Comparison of ENCODE assay signal across 8 mouse cellular contexts in the genomic region with DNA sequence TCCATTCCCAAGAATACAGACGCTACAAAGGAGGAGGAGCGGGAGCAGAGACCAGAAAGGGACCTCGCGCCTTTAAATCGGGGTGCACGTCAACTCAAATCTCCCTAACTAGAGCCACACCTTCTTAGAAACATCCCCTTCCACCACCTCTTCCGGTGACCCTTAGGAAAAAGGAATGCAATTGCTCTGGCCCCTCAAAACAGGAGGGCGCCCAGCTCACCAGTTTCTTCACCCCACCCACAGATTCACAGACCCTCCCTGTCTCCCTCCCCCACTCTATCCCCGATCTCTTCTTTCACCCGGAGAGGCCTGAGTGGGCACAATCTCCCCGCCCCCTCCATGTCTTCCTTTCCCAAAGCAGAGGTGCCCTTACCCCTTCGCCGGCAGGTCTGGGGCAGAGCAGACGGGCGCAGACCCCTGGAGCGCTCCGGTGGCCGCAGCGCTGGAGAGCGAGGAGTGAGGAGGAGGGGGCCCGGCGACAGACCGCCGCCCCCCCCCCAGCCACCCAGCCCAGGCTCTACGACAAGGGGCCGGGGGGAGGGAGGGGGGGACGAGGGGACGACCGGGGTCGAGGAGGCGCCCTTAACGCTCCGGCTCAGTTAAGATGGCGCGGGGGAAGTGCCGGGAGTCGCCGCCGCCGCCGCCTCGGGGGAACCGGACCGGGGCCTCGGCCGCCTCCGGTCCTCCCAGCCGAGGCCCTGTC. TPM values are rescaled to one million over a fixed set of nuclear protein-coding genes. Genes with fewer than 3 reads are reported as not detected.
DNase-seq lines count a peak whose midpoint lies in the region; ATAC-seq lines count a peak whose summit lies in the region.

No protein-coding gene starts in this region.

- H3K27ac ChIP-seq in forebrain, embryonic 14.5 days (ENCODE audit: low read depth, low read length), result peak overlapping the region; percentile 97

- H3K9me3 ChIP-seq in forebrain, embryonic 14.5 days (replicated peaks; ENCODE audit: control insufficient read depth, low read length), result no peaks in the 10 kb centered on the region

- ATAC-seq in forebrain, embryonic 14.5 days, result peak; percentile 60

- H3K4me3 ChIP-seq in forebrain, embryonic 14.5 days (ENCODE audit: low read depth, low read length), result peak overlapping the region; percentile 94

- whole genome bisulfite sequencing in forebrain, embryonic 14.5 days, result 2% methylated on average over 32 of the region's 48 CpGs

- H3K27me3 ChIP-seq in forebrain, embryonic 14.5 days (replicated peaks; ENCODE audit: control insufficient read depth, insufficient read depth, low read length), result no peaks in the 10 kb centered on the region

- 0 out of 2 replicates have a peak, but pooled peaks cover 3% of the 10 kb centered on the region for H3K36me3 ChIP-seq in forebrain, embryonic 14.5 days (ENCODE audit: control insufficient read depth, insufficient read depth, low read length)

- DNase-seq in MN1 (ENCODE audit: low spot score), result peak; percentile 34
- DNase-seq in cerebellum, adult 11 months, result peak; percentile 47
- peak; percentile 47 for DNase-seq in forebrain, embryonic 14.5 days (ENCODE audit: low spot score)
- DNase-seq in heart, postnatal 36 days, result peak; percentile 52 to 61
- peak; percentile 45 to 59 for DNase-seq in layer of hippocampus, postnatal 10 days (ENCODE audit: low spot score in 2 of 2)
- peak; percentile 41 for DNase-seq in lung, postnatal 25 days (ENCODE audit: low spot score)
- DNase-seq in ovary, postnatal 36 days (ENCODE audit: low spot score), result peak; percentile 34
- peak; percentile 72 for DNase-seq in thymus, postnatal 4 days

- intact Hi-C loops in heart, postnatal 36 days (cut with DNase I), result loop anchor here (2.0 to 5.0 kb wide), 2 partner anchors 80 to 95 kb away; partner anchors contain the start of gene Nufip2

- peak overlapping the region; percentile 99 for H3K9ac ChIP-seq in forebrain, embryonic 14.5 days (ENCODE audit: low read length)

- peak overlapping the region; percentile 84 for H3K4me2 ChIP-seq in forebrain, embryonic 14.5 days (ENCODE audit: low read length)

- H3K4me1 ChIP-seq in forebrain, embryonic 14.5 days (ENCODE audit: control insufficient read depth, insufficient read depth, low read length), result peaks cover 16% of the 10 kb centered on the region

RNA-seq across cellular contexts. Expression of gene Taok1, which starts 0.6 kb away (rescaled TPM):
- 28.5 and 32.0 TPM in 2 replicates for polyA plus RNA-seq in forebrain, embryonic 14.5 days (2014; fragmentation: Nextera tagmentation; extraction: Ambion mirVana)
- 10 to 100 TPM; 54.4 to 56.0 TPM for total RNA-seq in heart, postnatal 36 days (2021)
- total RNA-seq in layer of hippocampus, postnatal 10 days (2021), result 100 to 1,000 TPM; 107 to 118 TPM

Comparison
In these comparisons a context has a peak if more than half of its experiments do, and no peak if none do; other contexts are left out.
1. Peak in every context shown above with its lines: DNase-seq, ATAC-seq, H3K4me3 ChIP-seq and H3K27ac ChIP-seq.